Mouse (Mus musculus): ENCODE data around the gene Lrrc8d. TPM values are rescaled to one million over a fixed set of nuclear protein-coding genes. Genes with fewer than 3 reads are reported as not detected.

The Lrrc8d gene
- total RNA-seq, 2 experiments from 2014 or later, result 6.9 to 13.4 TPM

GRCm38 (mm10) chr5:105801031-105801529, 101.3 kb downstream of the Lrrc8d start:
- ATAC-seq (replicated peaks; ENCODE audit: low FRiP score, poor library complexity, severe bottlenecking), result no peak

DNA sequence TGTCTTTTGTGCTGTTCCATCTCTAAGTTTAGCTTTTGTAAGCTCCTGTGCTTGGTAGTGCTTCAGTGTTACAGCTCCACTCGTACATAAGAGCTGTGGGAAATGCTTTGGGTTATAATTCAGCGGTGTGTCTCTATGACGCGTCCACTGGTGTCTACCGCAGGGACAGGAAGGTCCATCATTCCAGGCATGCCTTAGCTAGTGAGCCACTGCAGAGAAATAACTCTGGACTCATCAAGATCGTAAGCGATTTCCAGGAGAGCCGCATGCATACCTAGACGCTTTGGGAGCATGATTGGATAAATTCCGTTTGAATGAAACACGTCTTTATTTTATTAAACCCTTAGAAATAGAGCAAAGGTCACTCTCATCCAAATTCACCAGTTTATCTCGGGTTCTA, 106.2 kb downstream of the Lrrc8d start:
- ATAC-seq (replicated peaks; ENCODE audit: low FRiP score, poor library complexity, severe bottlenecking), result no peak

- no peak for ATAC-seq (replicated peaks; ENCODE audit: low FRiP score, poor library complexity, severe bottlenecking)
These were observed 107.7 kb downstream of the Lrrc8d start for GRCm38 (mm10) chr5:105807461-105807860.

GRCm38 (mm10) chr5:105809056-105809455, 109.3 kb downstream of the Lrrc8d start:
- ATAC-seq (replicated peaks; ENCODE audit: low FRiP score, poor library complexity, severe bottlenecking), result no peak

GRCm38 (mm10) chr5:105813036-105813435, 113.3 kb downstream of the Lrrc8d start:
- no peak for ATAC-seq (replicated peaks; ENCODE audit: low FRiP score, poor library complexity, severe bottlenecking)

GRCm38 (mm10) chr5:105813974-105814373, 114.2 kb downstream of the Lrrc8d start:
- ATAC-seq (replicated peaks; ENCODE audit: low FRiP score, poor library complexity, severe bottlenecking), result no peak

DNA sequence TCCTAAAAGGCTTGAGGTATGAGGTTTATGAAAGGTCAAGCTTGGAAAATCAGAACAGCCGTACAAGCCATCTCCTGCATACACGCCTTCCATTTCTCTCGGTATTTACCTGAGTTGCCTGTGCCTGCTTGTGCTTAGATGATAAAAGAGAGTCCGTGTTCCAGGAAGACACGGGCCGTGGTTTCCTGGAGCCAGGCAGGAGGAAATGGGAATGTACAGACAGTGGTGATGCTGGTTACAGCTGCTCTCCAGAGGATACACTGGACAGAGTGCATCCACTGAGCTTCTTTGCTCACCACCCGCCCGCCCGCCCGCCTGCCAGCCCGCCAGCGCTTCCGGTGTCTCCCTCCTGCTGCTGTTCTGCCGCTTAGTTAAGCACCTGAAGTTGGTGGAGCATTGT, 116.3 kb downstream of the Lrrc8d start:
- no peak for ATAC-seq (replicated peaks; ENCODE audit: low FRiP score, poor library complexity, severe bottlenecking)

GRCm38 (mm10) chr5:105817248-105817976, 117.6 kb downstream of the Lrrc8d start:
- peak; percentile 44; the same call in 1 of the 2 replicates for ATAC-seq (replicated peaks; ENCODE audit: low FRiP score, poor library complexity, severe bottlenecking)

GRCm38 (mm10) chr5:105818411-105818810, 118.6 kb downstream of the Lrrc8d start:
- ATAC-seq (replicated peaks; ENCODE audit: low FRiP score, poor library complexity, severe bottlenecking), result no peak

- no peak for ATAC-seq (replicated peaks; ENCODE audit: low FRiP score, poor library complexity, severe bottlenecking)
These were observed 121.6 kb downstream of the Lrrc8d start for GRCm38 (mm10) chr5:105821390-105821789.

- ATAC-seq (replicated peaks; ENCODE audit: low FRiP score, poor library complexity, severe bottlenecking), result no peak
These were observed 123.0 kb downstream of the Lrrc8d start for GRCm38 (mm10) chr5:105822521-105823498.

DNA sequence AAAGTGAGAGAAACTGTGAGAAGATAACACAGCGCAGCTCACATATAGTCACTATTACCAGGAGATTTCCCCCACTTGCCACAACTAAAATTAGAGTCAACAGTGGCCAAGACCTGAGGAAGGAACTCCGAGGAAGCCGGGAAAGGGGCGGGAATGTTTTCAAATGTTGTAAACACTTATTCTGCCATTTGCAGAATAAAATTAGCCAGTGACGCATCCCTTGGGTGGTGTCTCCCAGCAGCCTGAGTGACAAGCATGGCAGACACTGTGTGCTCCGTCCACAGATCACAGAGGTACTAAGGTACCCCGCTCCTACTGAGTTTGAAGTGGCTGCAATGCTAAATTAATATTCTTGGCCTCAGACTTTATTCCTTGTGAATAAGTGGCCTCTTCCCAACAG, 124.5 kb downstream of the Lrrc8d start:
- no peak for ATAC-seq (replicated peaks; ENCODE audit: low FRiP score, poor library complexity, severe bottlenecking)

DNA sequence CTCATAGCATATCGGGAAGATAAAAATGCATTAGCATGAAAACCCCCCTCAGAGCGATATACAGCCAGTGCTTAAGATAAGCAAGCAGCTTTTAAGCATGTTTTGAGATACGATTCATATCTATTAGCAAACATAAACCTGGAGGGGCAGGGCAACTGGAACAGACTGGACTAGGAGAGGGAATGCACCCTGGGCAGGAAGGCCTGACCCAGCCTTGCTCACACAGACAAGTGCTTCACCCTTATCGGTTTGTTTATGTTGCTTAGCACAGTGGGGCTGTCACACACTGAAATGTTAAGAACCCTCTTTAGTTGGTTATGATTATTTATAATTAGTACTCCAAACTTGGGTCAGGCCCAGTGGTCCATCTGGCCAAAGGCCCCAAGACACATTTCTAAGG, 125.1 kb downstream of the Lrrc8d start:
- ATAC-seq (replicated peaks; ENCODE audit: low FRiP score, poor library complexity, severe bottlenecking), result no peak

DNA sequence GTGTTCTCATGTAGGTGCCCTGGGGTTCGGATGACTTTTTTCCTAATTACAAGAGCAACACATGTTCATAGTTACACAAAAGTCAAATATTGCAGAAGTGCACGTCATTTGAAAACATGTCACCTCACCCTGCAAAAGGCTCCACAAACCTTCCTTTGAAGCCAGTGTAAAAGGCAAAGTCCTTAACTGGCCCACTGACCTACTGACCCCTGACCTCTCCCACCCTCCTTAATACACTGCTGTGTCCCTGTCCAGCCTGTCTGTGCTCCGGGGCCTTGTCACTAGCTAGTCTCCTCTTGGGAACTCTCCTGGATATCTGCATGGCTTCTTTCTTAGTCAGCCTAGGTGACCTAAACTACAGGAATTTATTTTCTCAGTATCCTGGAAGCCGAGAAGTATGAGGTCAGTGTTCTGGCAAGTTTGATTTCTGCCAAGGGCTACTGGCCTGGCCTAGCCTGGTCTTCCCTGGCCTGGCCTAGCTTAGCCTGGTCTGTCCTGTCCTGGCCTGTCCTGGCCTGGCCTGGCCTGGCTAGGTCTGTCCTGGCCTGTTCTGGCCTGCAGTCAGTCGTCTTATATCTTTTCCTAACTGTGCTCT, 127.2 kb downstream of the Lrrc8d start:
- ATAC-seq (replicated peaks; ENCODE audit: low FRiP score, poor library complexity, severe bottlenecking), result 0 out of 2 replicates have a peak, but pooled peaks have one; percentile 34

DNA sequence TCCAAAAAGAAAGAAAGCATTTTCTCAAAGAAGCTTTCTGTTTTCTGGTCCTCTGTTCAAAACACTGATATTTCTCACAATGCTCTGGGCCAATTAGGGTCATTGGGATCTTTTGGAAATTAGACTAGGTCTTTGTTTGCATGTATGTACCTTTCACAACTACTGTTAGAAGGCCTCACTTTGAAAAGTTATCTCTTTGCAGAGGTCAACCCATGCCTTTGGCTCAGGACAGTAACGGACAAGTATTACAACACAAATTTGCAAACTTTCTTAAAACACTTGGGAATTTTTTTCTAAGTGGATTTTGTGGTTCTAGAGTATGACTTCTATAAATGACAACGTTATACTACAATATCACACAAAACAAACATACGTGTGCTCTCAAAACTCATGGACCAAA, 128.3 kb downstream of the Lrrc8d start:
- no peak for ATAC-seq (replicated peaks; ENCODE audit: low FRiP score, poor library complexity, severe bottlenecking)

- ATAC-seq (replicated peaks; ENCODE audit: low FRiP score, poor library complexity, severe bottlenecking), result no peak
These were observed 129.3 kb downstream of the Lrrc8d start for GRCm38 (mm10) chr5:105829008-105829586.

- ATAC-seq (replicated peaks; ENCODE audit: low FRiP score, poor library complexity, severe bottlenecking), result no peak
These were observed 132.4 kb downstream of the Lrrc8d start for GRCm38 (mm10) chr5:105832140-105832539.

DNA sequence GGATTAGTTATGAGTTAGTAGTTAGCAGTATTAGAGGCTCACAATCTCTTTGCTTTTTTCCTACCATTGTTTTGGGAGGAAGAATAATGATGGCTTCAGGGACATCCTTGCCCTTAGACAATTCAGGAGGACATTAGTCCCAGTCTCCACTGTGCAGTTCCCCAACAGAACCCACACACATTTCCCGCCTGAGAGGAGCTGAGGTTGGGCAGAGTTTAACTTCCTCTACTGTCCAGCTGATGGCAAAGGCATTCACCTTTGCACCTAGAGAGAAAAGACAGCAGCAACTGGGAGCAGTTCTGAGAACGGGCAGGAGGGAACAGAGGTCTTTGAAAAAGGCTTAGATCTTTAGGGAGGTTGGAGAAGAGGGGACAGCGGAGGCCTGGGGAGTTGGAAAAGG, 134.2 kb downstream of the Lrrc8d start:
- ATAC-seq (replicated peaks; ENCODE audit: low FRiP score, poor library complexity, severe bottlenecking), result no peak

- ATAC-seq (replicated peaks; ENCODE audit: low FRiP score, poor library complexity, severe bottlenecking), result no peak
These were observed 136.2 kb downstream of the Lrrc8d start for GRCm38 (mm10) chr5:105836006-105836405.

All from erythroid progenitor cell, adult 5-6 weeks (primary cell).